Mouse (Mus musculus) layer of hippocampus, adult 9-10 months (tissue): ENCODE measurements around the gene Napsa.

Experiments used
- DNase-seq: peaks from one replicate; pipeline ENCODE4 v3.0.0; 2022; ENCODE audit warnings: low spot score

The Napsa gene

DNA sequence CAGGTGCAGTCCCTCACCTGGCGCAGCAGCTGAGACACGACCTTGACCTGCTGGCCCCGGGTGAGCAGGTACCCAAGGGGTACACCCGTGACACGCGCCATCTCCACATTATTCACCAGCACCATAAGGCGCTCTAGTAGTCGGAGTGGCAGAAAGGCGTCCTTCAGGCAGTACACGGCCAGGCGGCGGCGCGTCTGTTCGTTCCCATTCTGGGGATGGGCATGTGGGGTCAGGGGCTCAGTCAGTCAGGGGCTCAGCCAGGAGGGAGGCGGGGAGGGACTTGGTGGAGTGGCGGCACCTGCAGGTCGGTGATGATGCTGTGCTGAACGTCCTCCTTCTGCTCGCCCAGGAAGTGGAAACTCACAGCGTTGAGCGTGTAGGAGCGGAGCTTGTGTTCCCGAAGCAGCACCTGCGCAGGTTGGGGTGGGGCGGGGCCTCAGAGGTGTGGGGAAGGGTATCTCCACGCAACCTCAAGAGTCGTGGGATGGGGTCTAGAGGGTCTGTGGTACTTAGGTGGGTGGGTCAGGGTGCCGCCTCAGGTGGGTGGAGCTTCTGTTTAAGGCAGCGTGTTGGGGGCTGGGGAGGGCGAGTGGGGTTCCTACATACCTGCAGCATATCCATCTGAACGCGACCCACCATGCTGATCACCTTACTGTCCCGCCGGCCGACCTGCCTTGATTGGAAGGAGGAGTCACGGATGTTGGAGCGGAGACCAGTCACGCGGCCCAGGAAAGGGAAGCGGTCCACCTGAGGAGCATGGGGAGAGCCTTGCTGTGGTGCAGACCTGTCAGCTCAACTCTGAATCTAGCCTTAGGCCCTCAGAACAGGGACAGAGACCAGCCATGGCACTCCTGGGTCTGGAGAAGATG is 33.2 kb upstream of the Napsa start:
- DNase-seq = no peak

- no peak for DNase-seq
Measured at GRCm38 (mm10) chr7:44542555-44542954, 29.6 kb upstream of the Napsa start.

DNA sequence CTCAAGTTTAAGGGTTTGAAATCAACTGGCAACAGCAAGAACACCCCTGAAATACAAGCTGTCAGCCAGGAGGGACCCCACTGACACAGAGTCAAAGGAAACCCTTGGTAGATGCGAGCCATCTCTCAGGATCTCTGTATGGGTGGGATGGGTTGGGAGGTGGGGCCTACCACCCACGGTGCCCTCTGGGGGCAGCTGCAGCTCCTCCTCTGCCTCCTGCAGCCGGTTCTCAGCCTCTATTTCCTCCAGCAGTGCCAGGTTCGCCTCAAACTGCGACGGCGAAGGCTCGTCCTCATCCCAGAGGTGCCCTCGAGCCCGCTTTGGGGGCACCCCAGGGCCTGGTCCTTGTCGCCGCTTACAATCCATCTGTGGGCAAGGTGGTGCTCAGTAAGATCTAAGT is 29.1 kb upstream of the Napsa start:
- no peak for DNase-seq

DNA sequence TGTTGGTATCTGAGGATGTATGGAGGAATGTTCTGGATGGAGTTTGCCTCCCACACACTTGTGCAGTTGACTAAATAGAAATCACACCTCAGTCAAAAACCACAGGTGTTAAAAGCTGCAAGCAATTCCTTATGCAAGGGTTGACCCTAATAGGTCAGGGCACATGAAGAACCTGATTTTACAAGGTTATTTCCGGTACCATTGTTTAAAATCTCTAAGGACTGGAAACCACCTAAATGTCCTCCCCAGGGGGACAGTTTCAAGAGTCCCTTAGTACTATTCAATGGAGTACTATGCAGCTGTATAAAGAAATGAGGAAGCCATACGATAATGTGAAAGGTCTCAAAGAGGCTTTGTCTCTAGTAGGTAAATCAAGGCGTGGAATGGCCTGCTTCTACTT is 25.9 kb upstream of the Napsa start:
- DNase-seq = no peak

DNA sequence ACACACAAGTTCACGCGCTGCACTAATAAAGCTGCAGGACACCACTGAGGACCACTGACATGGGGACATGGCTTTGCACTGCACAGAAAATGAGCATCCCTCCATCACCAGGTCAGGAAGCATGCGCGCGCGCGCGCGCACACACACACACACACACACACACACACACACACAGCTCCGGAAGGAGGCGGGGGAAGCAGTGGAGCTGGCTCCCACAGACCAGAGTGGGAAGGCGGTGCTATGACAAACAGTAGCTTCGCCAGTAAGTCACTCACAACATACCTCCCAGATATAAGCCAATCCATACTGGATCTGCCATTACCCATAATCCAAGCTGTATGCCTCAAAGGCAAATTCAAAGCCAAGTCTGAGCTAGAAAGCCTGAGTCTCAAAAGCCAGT is 25.1 kb upstream of the Napsa start:
- DNase-seq = no peak

- no peak for DNase-seq
Measured at GRCm38 (mm10) chr7:44547725-44548124, 24.5 kb upstream of the Napsa start.

GRCm38 (mm10) chr7:44548497-44549087 is 23.6 kb upstream of the Napsa start, which contains the start of gene Pold1:
Pold1 (minus strand) TSS chr7:44548849.
- peak; percentile 97 for DNase-seq

DNA sequence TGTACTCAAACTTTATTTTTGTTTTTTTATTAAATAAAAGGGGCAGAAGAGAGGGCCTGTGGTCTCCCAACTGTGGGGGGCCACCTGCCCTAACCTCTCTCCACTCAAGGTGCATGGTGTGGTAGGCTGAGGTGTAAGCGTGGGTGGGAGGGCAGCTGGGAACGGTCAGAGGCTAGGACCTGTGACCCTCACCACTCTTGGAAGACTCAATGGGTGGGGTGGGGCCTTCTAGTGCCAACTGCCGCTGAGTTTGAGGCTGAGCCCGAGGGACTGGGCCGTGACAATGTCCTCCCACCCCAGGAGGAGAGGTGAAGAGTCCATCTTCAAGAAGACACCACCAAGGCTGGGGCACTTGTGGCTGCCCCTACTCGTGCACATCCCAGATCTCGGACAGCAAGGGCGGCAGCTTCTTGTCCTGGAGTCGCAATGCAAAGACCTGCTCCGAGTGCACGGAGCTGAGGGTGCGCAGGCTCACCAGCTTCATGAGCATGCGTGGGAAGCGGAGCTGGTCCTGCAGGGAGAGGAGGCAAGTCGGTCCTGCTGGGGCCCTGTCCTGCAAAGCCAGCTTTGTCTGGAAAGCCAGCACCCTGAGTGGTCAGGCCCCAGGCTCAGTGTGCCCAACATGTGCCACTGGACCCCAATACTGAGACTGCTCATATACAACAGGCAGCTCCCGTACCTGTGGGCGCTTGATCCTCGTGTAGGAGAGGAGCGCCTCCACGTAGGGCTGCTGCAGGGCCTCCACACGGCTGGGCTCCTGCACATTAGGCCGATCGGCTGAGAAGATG is 22.4 kb upstream of the Napsa start:
- no peak for DNase-seq

DNA sequence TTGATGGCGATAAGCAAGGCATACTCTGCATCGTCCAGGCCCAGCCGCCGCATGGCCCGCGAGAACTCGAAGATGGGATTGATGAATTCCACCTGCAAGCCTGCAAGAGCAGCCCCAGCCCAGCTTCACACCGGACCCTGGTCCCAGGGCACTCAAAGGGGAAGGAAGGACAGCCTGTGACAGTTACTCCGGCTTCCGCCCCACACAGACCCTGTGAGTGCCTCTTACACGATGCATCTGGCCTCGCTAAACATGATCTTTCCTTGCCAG is 21.8 kb upstream of the Napsa start:
- DNase-seq = no peak

- DNase-seq = no peak
Measured at GRCm38 (mm10) chr7:44551301-44551700, 20.9 kb upstream of the Napsa start.

DNA sequence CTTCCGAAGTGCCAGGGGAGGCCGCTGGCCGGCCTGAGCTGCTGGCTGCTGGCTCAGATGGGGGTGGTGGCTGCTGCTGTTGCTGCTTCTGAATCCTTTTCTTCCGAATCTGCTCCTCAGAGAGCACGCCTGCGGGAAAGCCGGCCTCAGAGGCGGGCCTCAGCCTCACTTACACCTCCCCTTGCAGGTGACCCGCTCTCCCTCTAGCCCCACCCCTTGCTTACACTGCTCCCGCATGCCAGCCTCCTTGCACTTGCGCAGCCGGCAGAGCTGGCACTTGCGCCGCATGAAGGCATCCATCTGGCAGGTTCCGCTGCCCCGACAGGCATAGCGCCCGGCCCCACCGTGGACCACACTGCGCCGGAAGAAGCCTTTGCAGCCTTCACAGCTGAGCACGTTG is 20.4 kb upstream of the Napsa start:
- DNase-seq = no peak

GRCm38 (mm10) chr7:44552141-44552908 is 19.9 kb upstream of the Napsa start:
- DNase-seq = no peak

- peak; percentile 13 for DNase-seq
Measured at GRCm38 (mm10) chr7:44553196-44553764, 18.9 kb upstream of the Napsa start.

DNA sequence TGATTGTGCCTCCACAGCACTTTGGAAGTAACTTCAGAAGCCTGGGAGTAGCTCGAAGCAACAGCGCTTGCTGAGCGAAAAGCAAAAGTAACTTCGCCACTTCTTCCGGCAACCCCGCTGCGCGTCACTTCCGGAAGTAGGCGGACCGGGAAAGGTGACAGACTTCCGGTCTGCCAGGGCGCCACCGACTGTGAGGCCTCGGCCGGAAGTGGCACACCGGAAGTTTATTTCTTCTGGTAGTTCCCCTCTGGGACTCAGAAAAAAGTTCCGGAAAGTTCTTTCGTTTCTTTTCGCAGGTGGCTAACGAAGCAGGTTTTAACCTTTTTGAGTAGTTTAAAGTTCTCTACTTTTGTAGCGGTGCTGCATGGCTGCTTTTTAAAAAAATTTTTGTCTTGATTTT is 18.4 kb upstream of the Napsa start, which contains the start of gene Nr1h2:
Gene Nr1h2, minus strand, starts transcription at position 126 of the 400 bp plus-strand sequence.
- DNase-seq = peak; percentile 79

DNA sequence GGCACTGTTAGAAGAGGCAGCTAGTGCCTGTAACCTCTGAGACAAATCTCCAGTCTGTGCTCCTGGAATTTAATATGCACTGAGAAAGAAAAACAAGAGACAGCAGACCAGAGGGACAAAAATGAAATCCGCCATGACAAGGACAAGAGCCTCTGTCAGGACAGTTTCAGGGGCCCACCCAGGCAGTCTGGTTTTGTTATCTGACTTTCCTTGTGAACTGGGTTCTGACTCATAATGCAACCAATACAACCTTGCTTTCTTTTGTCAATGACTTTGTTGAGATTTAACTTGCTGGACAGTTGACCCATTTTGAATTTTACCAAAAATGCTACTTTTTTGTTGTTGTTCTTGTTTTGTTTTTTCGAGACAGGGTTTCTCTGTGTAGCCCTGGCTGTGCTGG is 14.6 kb upstream of the Napsa start:
- no peak for DNase-seq

GRCm38 (mm10) chr7:44560435-44561400 is 11.5 kb upstream of the Napsa start:
- peak; percentile 71 for DNase-seq

DNA sequence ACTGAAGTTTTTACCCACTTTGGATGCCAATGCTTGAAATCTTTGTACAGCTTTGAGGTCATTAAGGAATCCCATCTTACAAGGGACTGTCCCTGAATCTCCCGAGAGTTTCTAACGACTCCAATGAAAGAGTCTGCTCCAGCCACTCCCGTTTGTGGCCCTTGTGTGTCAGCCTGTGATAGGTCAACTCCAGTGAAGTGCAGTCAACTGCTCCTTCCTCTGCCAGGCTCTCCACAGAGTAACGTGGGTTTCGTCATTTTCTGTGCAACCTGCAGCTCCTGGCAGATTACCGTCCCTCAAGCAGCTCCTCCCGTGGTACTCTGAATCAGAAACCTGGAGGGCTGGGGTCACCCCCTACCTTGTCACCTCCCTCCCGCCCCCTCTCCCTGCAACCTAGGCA is 8.9 kb upstream of the Napsa start:
- DNase-seq = no peak

GRCm38 (mm10) chr7:44564486-44564885 is 7.7 kb upstream of the Napsa start:
- no peak for DNase-seq

DNA sequence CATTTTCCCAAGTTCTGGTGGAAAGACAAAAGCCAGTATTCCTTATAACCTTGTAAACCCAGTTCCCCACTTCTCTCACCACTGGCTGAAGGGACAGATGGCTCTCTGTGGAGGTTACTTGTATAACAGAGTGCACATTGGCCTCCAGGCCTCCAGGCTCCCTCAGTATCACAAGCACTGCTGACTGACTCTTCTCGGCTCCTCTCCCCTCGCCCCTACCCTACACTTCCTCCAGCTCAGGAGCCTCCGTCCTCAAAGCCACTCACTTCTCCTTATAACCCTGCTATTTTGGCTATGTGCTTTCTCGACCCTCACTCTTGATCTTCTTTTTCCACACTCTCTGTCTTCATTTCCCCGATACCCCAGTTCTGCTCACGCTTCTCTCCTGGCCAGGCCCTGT is 6.8 kb upstream of the Napsa start:
- no peak for DNase-seq

GRCm38 (mm10) chr7:44568803-44569202 is 3.4 kb upstream of the Napsa start:
- no peak for DNase-seq

DNA sequence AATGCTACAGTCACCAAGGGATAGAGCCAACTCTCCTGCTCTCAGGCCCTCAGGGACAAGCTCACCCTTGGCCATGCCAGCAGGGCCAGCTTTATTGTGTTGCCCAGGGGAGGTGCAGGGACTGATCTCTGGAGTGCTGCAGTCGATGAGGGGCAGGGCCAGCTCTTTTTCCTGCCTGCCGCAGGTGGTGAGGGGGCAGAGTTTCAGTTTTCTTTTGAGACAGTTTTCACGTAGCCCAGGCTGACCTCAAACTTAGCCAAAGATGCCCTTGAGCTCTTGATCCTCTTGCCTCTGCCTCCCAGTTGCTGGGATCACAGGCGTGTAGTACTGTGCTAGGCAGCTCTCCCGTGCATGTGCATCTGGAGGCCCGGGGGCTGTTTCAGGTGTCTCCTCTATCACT is 1.2 kb upstream of the Napsa start:
- no peak for DNase-seq
